Mouse (Mus musculus) forebrain, embryonic 16.5 days (tissue): ENCODE results near the gene Hcst. TPM values are rescaled to one million over a fixed set of nuclear protein-coding genes. Genes with fewer than 3 reads are reported as not detected.
A peak's percentile ranks its signal among the peaks of the same experiment; 100 is the strongest.

Experiments used
- ATAC-seq: fragments of 200-750 bp; cut with Nextera tagmentation; 2 replicates; pipeline ENCODE4 v1.8.0; 2017; ENCODE audit warnings: mild to moderate bottlenecking, moderate library complexity
- H3K27ac ChIP-seq: fragments of 300-500 bp; sonication (generic); 2 replicates; pipeline ENCODE4 v1.5.1; 2014; ENCODE audit warnings: low read length, control low read depth
- H3K27me3 ChIP-seq: fragments of 300-500 bp; sonication (generic); replicated peaks from 2 replicates; pipeline ENCODE4 v1.6.1; 2014; ENCODE audit warnings: low read length; ENCODE audit not compliant: control insufficient read depth, insufficient read depth
- H3K36me3 ChIP-seq: fragments of 300-500 bp; sonication (generic); 2 replicates; pipeline ENCODE4 v1.6.1; 2014; ENCODE audit not compliant: control insufficient read depth, insufficient read depth
- H3K4me1 ChIP-seq: fragments of 300-500 bp; sonication (generic); replicated peaks from 2 replicates; pipeline ENCODE4 v1.6.1; 2014; ENCODE audit warnings: low read length; ENCODE audit not compliant: control insufficient read depth, insufficient read depth
- H3K4me2 ChIP-seq: fragments of 300-500 bp; sonication (generic); 2 replicates; pipeline ENCODE4 v1.6.1; 2014; ENCODE audit warnings: mild to moderate bottlenecking, low read length, control low read depth
- H3K4me3 ChIP-seq: fragments of 300-500 bp; sonication (generic); replicated peaks from 2 replicates; pipeline ENCODE4 v1.5.1; 2014; ENCODE audit warnings: mild to moderate bottlenecking, low read length, control low read depth
- H3K9ac ChIP-seq: fragments of 300-500 bp; sonication (generic); replicated peaks from 2 replicates; pipeline ENCODE4 v1.6.1; 2014; ENCODE audit warnings: low read depth, low read length, control low read depth
- H3K9me3 ChIP-seq: fragments of 300-500 bp; sonication (generic); 2 replicates; pipeline ENCODE4 v1.6.1; 2016; ENCODE audit warnings: low read length; ENCODE audit not compliant: control insufficient read depth
- WGBS: fragments of 180-500 bp; shearing (Covaris S2); extraction: QIAGEN DNeasy Blood & Tissue Kit; methylation state at CpG from one replicate; pipeline ENCODE4 v1.1.7; 2014; 5-methylcytosine and 5-hydroxymethylcytosine counted together
- polyA plus RNA-seq: library from polyadenylated mRNA; unstranded; fragments of >200 nt; fragmentation: Nextera tagmentation; extraction: Ambion mirVana; gene quantifications from 2 replicates; pipeline ENCODE4 v1.2.1, GENCODE M21; 2015

Hcst gene
- polyA plus RNA-seq, 1 experiment from 2014 or later = not detected

DNA sequence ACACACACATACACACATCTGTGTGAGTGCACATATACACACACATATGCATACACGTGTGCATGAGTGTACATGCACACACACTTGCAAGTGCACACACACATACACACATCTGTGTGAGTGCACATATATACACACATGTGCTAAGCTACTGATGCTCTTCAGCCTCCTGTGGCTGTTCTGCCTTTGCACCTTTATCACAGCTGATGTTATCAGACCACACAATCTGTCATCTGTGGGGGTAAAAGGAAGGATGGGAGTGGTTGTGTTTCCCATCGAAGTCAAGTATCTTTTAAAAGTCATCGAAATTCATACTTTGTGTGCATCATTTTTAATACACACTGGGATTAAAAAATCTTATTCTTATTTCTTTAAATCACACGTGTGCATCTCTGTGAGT lies 17.3 kb downstream of the Hcst start:
- H3K4me3 ChIP-seq = no peak overlapping the region
- H3K27me3 ChIP-seq = no peaks in the 10 kb centered on the region
- H3K4me2 ChIP-seq = no peak overlapping the region
- H3K27ac ChIP-seq = no peak overlapping the region
- no peak for ATAC-seq
- no peaks in the 10 kb centered on the region for H3K4me1 ChIP-seq
- WGBS = 77% methylated on average over 4 of the region's 4 CpGs
- H3K36me3 ChIP-seq = no peaks in the 10 kb centered on the region
- H3K9ac ChIP-seq = no peak overlapping the region
- no peaks in the 10 kb centered on the region for H3K9me3 ChIP-seq

DNA sequence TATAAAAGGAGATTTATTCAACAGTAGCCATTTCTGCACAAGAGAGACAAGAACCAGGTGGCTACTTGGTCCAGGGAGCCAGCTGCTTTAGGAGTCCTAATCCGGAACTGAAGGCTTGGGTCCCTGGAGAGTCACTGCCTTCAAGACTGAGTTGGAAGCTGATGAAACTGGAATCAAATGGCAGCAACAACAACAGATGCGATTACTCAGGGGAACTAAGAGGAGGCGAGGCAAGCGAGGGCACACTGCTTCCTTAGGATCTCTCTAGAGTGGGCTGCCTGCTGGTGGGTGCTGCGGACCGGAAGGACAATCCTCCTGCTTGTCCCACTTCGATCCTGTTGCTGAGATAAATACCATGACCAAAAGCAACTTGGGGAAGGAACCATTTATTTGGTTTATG lies 20.0 kb downstream of the Hcst start:
- Histone ChIP-seq H3K36me3 (no peaks in the 10 kb centered on the region), H3K4me2 (no peak overlapping the region), H3K9me3 (no peaks in the 10 kb centered on the region), H3K4me3 (no peak overlapping the region), H3K4me1 (no peaks in the 10 kb centered on the region), H3K9ac (no peak overlapping the region), H3K27ac (no peak overlapping the region), H3K27me3 (no peaks in the 10 kb centered on the region)
- WGBS = 59% methylated on average over 7 of the region's 7 CpGs
- ATAC-seq = no peak

GRCm38 (mm10) chr7:30394871-30395270 lies 24.8 kb downstream of the Hcst start:
- no peak overlapping the region for H3K4me2 ChIP-seq
- H3K4me3 ChIP-seq = no peak overlapping the region
- H3K36me3 ChIP-seq = no peaks in the 10 kb centered on the region
- no peaks in the 10 kb centered on the region for H3K27me3 ChIP-seq
- no peak for ATAC-seq
- no peaks in the 10 kb centered on the region for H3K9me3 ChIP-seq
- H3K9ac ChIP-seq = no peak overlapping the region
- 46% methylated on average over 2 of the region's 2 CpGs for WGBS
- H3K27ac ChIP-seq = no peak overlapping the region
- no peaks in the 10 kb centered on the region for H3K4me1 ChIP-seq

GRCm38 (mm10) chr7:30394379-30394778 lies 25.3 kb downstream of the Hcst start:
- no peaks in the 10 kb centered on the region for H3K27me3 ChIP-seq

GRCm38 (mm10) chr7:30393631-30394030 lies 26.0 kb downstream of the Hcst start:
- Histone ChIP-seq H3K27ac (no peak overlapping the region), H3K9me3 (no peaks in the 10 kb centered on the region), H3K27me3 (no peaks in the 10 kb centered on the region), H3K4me2 (no peak overlapping the region), H3K4me3 (no peak overlapping the region), H3K4me1 (no peaks in the 10 kb centered on the region), H3K9ac (no peak overlapping the region), H3K36me3 (no peaks in the 10 kb centered on the region)
- 88% methylated on average over 4 of the region's 4 CpGs for WGBS
- no peak for ATAC-seq

More at GRCm38 (mm10) chr7:30394379-30394778, 25.3 kb downstream of the Hcst start:
- no peaks in the 10 kb centered on the region for H3K36me3 ChIP-seq
- H3K4me2 ChIP-seq = no peak overlapping the region
- no peak overlapping the region for H3K9ac ChIP-seq
- no peaks in the 10 kb centered on the region for H3K9me3 ChIP-seq
- WGBS = 65% methylated on average over 9 of the region's 11 CpGs
- H3K4me3 ChIP-seq = no peak overlapping the region
- ATAC-seq = no peak
- no peaks in the 10 kb centered on the region for H3K4me1 ChIP-seq
- no peak overlapping the region for H3K27ac ChIP-seq

GRCm38 (mm10) chr7:30392746-30393520 lies 26.7 kb downstream of the Hcst start:
- no peak for ATAC-seq
- H3K27ac ChIP-seq = no peak overlapping the region
- no peak overlapping the region for H3K4me3 ChIP-seq
- H3K4me2 ChIP-seq = no peak overlapping the region
- H3K9me3 ChIP-seq = no peaks in the 10 kb centered on the region
- H3K36me3 ChIP-seq = no peaks in the 10 kb centered on the region
- H3K27me3 ChIP-seq = no peaks in the 10 kb centered on the region
- H3K9ac ChIP-seq = no peak overlapping the region
- whole genome bisulfite sequencing = 75% methylated on average over 4 of the region's 4 CpGs
- H3K4me1 ChIP-seq = no peaks in the 10 kb centered on the region

GRCm38 (mm10) chr7:30384106-30384505 lies 35.5 kb downstream of the Hcst start:
- H3K4me3 ChIP-seq = no peak overlapping the region
- H3K9ac ChIP-seq = no peak overlapping the region
- WGBS = 85% methylated on average over 9 of the region's 9 CpGs
- ATAC-seq = no peak
- H3K27me3 ChIP-seq = no peaks in the 10 kb centered on the region
- no peaks in the 10 kb centered on the region for H3K36me3 ChIP-seq
- H3K4me1 ChIP-seq = no peaks in the 10 kb centered on the region
- H3K27ac ChIP-seq = no peak overlapping the region
- H3K9me3 ChIP-seq = no peaks in the 10 kb centered on the region
- H3K4me2 ChIP-seq = no peak overlapping the region

- Histone ChIP-seq H3K9me3 (no peaks in the 10 kb centered on the region), H3K4me3 (no peak overlapping the region), H3K36me3 (no peaks in the 10 kb centered on the region), H3K9ac (no peak overlapping the region), H3K4me1 (no peaks in the 10 kb centered on the region), H3K27me3 (no peaks in the 10 kb centered on the region), H3K27ac (no peak overlapping the region), H3K4me2 (no peak overlapping the region)
- ATAC-seq = no peak
- 60% methylated on average over 5 of the region's 5 CpGs for WGBS
These were observed 39.6 kb downstream of the Hcst start for GRCm38 (mm10) chr7:30380061-30380460.

- H3K9ac ChIP-seq = peak overlapping the region; percentile 80
- H3K9me3 ChIP-seq = no peaks in the 10 kb centered on the region
These were observed 46.1 kb downstream of the Hcst start for GRCm38 (mm10) chr7:30373501-30373962.

More at GRCm38 (mm10) chr7:30373501-30373962, 46.1 kb downstream of the Hcst start:
- peaks cover 4% of the 10 kb centered on the region; the same call in 1 of the 2 replicates for H3K4me1 ChIP-seq
- H3K27me3 ChIP-seq = no peaks in the 10 kb centered on the region
- H3K4me2 ChIP-seq = peak overlapping the region; percentile 69
- ATAC-seq = peak; percentile 100
- peak overlapping the region; percentile 88 for H3K27ac ChIP-seq
- H3K4me3 ChIP-seq = peak overlapping the region; percentile 65
- under 1% methylated on average over 21 of the region's 21 CpGs for WGBS
- no peaks in the 10 kb centered on the region for H3K36me3 ChIP-seq
